Mouse (Mus musculus): ENCODE results near the gene Dhx34. TPM values are rescaled to one million over a fixed set of nuclear protein-coding genes. Genes with fewer than 3 reads are reported as not detected.

Dhx34 gene
- total RNA-seq, 2 experiments from 2014 or later: 8.3 TPM

GRCm38 (mm10) chr7:16213986-16214385, 7.9 kb downstream of the Dhx34 start:
- intact Hi-C loops (cut with DNase I): loop anchor here (5.0 kb wide), 1 partner anchor 48 kb away; no protein-coding TSS in a partner anchor
- no peak for DNase-seq (ENCODE audit: low spot score)

DNA sequence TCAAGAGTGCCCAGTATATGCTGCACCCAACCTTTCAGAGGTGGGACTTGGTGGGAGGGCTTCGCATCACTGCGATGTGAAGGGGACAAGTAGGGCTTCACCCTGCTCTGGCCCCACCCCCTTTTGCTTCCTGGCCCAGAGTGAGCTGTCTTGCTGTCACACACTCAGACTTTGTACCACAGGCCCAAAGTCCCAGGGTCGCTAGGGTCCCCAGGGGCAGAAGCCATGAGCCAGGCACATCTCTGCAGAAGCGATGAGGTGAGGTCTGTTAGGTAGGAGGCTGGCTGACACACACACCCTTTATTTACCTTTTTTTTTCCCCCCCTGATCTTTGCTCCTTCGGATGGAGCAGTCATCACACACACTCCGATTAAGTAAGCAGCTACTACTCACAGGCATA, 8.6 kb downstream of the Dhx34 start:
- DNase-seq (ENCODE audit: low spot score): no peak
- intact Hi-C loops (cut with DNase I): loop anchor here (5.0 kb wide), 1 partner anchor 49 kb away; no protein-coding TSS in a partner anchor

GRCm38 (mm10) chr7:16210862-16211365, 10.9 kb downstream of the Dhx34 start:
- intact Hi-C loops (cut with DNase I): loop anchor here (5.0 kb wide), 1 partner anchor 51 kb away; no protein-coding TSS in a partner anchor
- no peak for DNase-seq (ENCODE audit: low spot score)

DNA sequence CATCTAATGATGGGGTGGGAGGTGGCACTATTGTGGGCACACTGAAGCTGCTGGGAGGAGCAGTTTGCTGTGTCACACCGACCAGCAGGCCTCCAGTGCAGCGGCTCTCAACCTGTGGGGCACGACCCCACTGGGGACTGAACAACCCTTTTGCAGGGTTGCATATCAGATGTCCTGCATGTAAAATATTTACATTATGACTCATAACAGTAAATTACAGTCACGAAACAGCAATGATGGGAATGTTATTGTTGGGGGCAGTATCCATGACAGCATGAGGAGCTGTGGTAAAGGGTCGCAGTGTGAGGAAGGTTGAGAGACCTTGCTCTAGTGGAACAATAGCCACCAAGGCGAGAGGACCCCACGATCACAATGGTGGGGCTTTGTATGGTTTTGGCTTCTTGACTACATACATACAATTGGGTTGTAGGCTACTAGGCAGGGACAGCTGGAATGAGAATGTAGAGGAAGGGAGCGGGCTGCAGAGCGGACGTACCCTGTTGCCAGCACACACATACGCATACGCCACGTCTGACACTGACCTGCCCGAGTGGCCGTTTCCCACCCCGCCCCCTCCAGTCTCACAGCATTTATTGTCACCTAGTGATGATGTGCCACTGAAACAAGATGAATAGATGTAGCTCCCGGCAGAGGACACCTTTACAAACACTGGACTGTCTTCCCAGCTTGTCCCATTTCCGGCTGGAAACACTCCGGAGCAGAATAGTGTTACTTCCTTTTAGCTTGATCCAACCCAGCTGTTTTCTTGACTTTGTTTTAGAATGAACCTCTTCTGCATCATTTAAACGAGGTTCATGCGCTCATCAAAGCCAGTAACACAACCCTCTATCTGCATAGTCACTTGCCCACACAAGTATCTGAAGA, 12.8 kb downstream of the Dhx34 start:
- no peak for DNase-seq (ENCODE audit: low spot score)
- intact Hi-C loops (cut with DNase I): no loop called here

GRCm38 (mm10) chr7:16207496-16207895, 14.3 kb downstream of the Dhx34 start:
- intact Hi-C loops (cut with DNase I): no loop called here
- DNase-seq (ENCODE audit: low spot score): peak; percentile 10

- intact Hi-C loops (cut with DNase I): no loop called here
- no peak for DNase-seq (ENCODE audit: low spot score)
These were observed 14.8 kb downstream of the Dhx34 start for GRCm38 (mm10) chr7:16207076-16207475.

DNA sequence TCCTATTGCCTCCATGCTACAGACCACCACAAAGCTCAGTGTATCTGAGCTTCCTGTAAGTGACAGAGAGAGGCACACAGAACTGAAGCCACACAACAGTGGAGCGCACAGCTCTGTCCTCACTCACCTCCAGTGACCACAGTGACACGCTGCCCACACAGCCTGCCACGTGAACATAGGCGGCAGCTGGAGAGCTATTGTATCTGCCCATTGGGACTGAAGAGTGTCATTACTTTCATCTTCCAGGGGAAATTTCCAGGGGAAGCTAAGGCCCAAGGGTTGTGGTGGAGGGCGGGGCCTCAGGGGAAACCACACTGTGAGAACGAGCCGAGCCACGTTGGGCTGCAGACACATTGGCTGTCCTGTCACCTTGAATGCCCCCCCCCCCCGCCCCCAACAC, 17.0 kb downstream of the Dhx34 start:
- intact Hi-C loops (cut with DNase I): no loop called here
- DNase-seq (ENCODE audit: low spot score): no peak

DNA sequence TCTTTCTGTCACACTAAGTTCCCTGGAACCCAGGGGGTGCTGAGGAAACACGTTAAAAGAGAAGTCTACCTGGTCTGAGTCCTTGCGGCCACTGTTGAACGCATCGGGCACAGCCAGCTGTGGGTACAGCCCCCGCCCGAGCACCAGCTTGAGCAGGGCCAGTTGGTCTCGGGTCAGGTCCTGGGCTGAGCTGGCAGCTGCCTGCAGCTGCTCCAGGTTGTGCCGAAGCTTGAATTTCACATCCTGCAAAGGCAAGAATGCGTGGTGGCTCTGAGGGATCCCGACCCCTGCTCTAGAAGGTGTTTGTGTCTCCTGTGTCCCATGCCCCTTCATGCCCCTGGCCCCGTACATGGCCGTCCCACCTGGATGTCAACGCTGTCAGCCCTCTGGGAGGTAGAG, 18.3 kb downstream of the Dhx34 start:
- DNase-seq (ENCODE audit: low spot score): no peak
- intact Hi-C loops (cut with DNase I): no loop called here

GRCm38 (mm10) chr7:16202756-16203504, 18.9 kb downstream of the Dhx34 start:
- intact Hi-C loops (cut with DNase I): no loop called here
- DNase-seq (ENCODE audit: low spot score): no peak

DNA sequence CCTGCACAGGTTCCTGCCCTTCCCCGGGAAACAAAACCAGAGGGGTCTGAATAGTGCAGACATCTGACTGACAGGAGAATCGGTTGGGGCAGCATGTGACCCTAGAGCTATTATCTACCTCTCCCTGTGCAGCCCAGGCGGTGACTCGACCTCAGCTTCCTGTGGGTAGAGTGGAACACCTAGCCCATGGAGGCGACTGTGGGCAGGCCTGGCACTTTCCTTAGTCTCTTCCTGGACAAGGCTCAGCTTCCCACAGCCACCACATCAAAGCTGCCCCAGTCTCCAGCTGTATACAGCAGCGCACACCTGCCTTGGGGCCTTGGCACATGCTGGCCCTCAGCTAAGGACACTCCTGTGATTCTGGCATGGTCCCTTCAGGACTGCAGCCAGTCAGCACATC, 20.7 kb downstream of the Dhx34 start:
- intact Hi-C loops (cut with DNase I): no loop called here

GRCm38 (mm10) chr7:16198540-16198939, 23.3 kb downstream of the Dhx34 start:
- no peak for DNase-seq (ENCODE audit: low spot score)
- intact Hi-C loops (cut with DNase I): no loop called here

More for the DNA sequence above, 20.7 kb downstream of the Dhx34 start:
- no peak for DNase-seq (ENCODE audit: low spot score)

- DNase-seq (ENCODE audit: low spot score): no peak
- intact Hi-C loops (cut with DNase I): no loop called here
These were observed 24.7 kb downstream of the Dhx34 start for GRCm38 (mm10) chr7:16197166-16197565.

DNA sequence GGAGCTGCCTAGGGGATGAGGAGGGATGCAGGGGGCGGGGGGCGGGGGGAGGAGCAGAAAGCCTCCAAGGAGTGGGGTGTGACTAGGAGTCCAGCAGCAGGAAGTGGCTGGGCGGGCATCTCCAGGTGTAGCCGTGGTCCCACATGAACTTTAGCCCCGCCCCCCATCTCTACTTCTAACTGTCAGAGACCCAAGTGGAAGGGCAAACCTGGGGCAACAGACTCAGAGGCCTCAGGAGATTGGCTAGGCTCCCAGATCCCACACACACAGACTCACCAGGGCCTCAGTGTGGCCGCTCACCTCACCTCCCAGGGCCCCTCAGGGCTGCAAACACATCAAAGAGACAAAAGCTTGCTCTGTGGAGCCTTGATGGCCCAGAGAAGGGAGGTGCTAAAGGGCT, 25.2 kb downstream of the Dhx34 start:
- DNase-seq (ENCODE audit: low spot score): no peak
- intact Hi-C loops (cut with DNase I): no loop called here

- intact Hi-C loops (cut with DNase I): loop anchor here (1.0 to 5.0 kb wide), 2 partner anchors 70 to 179 kb away; no protein-coding TSS in a partner anchor
- no peak for DNase-seq (ENCODE audit: low spot score)
These were observed 28.1 kb downstream of the Dhx34 start for GRCm38 (mm10) chr7:16193702-16194101.

DNA sequence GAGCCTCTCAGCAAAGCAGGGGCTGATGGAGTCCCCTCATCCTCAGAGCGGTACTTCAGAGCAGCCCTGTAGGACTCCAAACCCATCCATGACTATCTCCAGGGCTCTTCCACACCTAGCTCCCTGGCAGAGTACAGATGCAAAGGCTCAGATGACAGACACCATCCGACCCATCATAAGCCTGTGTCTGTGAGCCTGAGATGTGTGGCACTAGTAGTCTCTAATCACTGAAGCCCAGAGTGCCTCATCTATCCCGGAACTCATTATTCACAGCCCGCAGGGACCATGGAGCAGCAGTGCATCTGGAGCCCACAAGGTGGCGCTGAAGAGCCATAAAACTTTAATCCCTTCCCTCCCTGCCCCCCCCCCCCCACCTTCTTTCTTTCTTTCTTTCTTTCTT, 29.5 kb downstream of the Dhx34 start:
- intact Hi-C loops (cut with DNase I): loop anchor here (5.0 kb wide), 1 partner anchor 180 kb away; no protein-coding TSS in a partner anchor
- DNase-seq (ENCODE audit: low spot score): peak; percentile 19

GRCm38 (mm10) chr7:16187494-16187893, 34.3 kb downstream of the Dhx34 start:
- DNase-seq (ENCODE audit: low spot score): no peak
- intact Hi-C loops (cut with DNase I): no loop called here

DNA sequence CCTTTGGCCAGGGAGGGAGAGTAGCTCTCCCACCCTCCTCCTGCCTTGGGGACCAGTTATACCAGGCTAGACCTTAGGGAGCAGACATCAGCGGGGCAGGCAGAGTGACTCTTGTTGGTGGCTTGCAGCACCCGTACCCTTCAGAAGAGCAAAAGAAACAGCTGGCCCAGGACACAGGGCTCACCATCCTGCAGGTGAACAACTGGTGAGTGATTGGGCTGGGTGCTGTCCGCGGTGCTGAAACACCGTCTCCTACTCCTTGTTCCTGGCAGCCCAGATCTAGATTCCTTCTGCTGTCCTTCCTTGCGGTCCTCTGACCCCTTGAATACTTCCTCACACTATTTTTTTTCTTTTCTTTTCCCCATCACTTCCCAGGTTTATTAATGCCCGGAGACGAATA, 38.2 kb downstream of the Dhx34 start:
- no peak for DNase-seq (ENCODE audit: low spot score)
- intact Hi-C loops (cut with DNase I): loop anchor here (5.0 kb wide), 1 partner anchor 36 kb away; no protein-coding TSS in a partner anchor

DNA sequence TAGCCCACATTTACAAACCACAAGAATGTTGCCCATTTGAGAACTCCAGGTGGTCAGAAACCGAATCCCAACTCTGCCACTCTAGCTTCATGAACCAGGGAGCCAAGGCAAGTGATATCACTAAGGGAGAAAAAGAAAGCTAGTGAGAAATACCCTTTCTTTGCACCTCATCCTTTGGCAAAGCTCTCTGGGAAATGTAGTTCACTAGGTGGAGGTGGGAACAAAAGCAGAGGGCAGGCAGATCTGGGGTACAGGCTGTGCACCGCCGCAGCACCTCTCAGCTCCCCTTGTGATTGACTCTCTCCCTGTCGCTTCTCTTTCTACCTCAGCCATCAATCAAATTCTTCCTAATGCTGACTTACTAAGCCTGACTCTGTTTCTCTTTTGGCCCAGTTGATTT, 43.7 kb downstream of the Dhx34 start:
- intact Hi-C loops (cut with DNase I): no loop called here

GRCm38 (mm10) chr7:16175542-16175931, 46.3 kb downstream of the Dhx34 start:
- intact Hi-C loops (cut with DNase I): no loop called here
- DNase-seq (ENCODE audit: low spot score): no peak

More for the DNA sequence above, 43.7 kb downstream of the Dhx34 start:
- no peak for DNase-seq (ENCODE audit: low spot score)
